Comparison of ENCODE assay signal across 11 mouse cellular contexts in genomic region chr4:131968873-131969272, GRCm38 (mm10). TPM values are rescaled to one million over a fixed set of nuclear protein-coding genes. Genes with fewer than 3 reads are reported as not detected.
A peak's percentile ranks its signal among the peaks of the same experiment; 100 is the strongest.
DNase-seq lines count a peak whose midpoint lies in the region; ATAC-seq and TF ChIP-seq lines count a peak whose summit lies in the region.
"Had no signal": no experiment of that assay in that cellular context is flagged by ENCODE, and none has a peak within 500 bp of the region (broad histone marks: within the 10 kb centered on the region; RNA-seq: fewer than 3 reads in every experiment).

No protein-coding gene starts in this region.

- no peak overlapping the region for H3K9ac ChIP-seq in liver, adult 2 months (ENCODE audit: low read depth, low read length)
- no peak overlapping the region for H3K9ac ChIP-seq in liver, embryonic 11.5 days (ENCODE audit: low read depth, low read length)
- no peak overlapping the region for H3K9ac ChIP-seq in lung, embryonic 16.5 days (ENCODE audit: low read length)
- H3K9ac ChIP-seq: embryonic facial prominence, embryonic 13.5 days; stomach, embryonic 15.5 days had no signal

- H3K9me3 ChIP-seq in liver, embryonic 11.5 days (ENCODE audit: control insufficient read depth, low read length): no peaks in the 10 kb centered on the region
- H3K9me3 ChIP-seq in lung, embryonic 16.5 days (ENCODE audit: control insufficient read depth, low read length): no peaks in the 10 kb centered on the region
- H3K9me3 ChIP-seq: embryonic facial prominence, embryonic 13.5 days; megakaryocyte, embryonic 14.5 days; stomach, embryonic 15.5 days had no signal

- H3K27me3 ChIP-seq in liver, adult 2 months (ENCODE audit: control insufficient read depth, insufficient read depth, low read length): no peaks in the 10 kb centered on the region
- no peaks in the 10 kb centered on the region for H3K27me3 ChIP-seq in liver, embryonic 11.5 days (replicated peaks; ENCODE audit: control insufficient read depth, insufficient read depth, low read length)
- no peaks in the 10 kb centered on the region for H3K27me3 ChIP-seq in lung, embryonic 16.5 days (ENCODE audit: control insufficient read depth, insufficient read depth, low read depth, low read length)
- H3K27me3 ChIP-seq: embryonic facial prominence, embryonic 13.5 days; megakaryocyte, embryonic 14.5 days; stomach, embryonic 15.5 days had no signal

- H3K36me3 ChIP-seq in liver, adult 2 months (ENCODE audit: control insufficient read depth, insufficient read depth, low read length): peaks cover 61% of the 10 kb centered on the region
- peaks cover 42% of the 10 kb centered on the region for H3K36me3 ChIP-seq in liver, embryonic 11.5 days (ENCODE audit: control insufficient read depth, insufficient read depth, low read length)
- H3K36me3 ChIP-seq in lung, embryonic 16.5 days (ENCODE audit: control insufficient read depth, insufficient read depth, low read length): peaks cover 17% of the 10 kb centered on the region

- WGBS in liver, adult 2 months: 93% methylated on average over 2 of the region's 2 CpGs
- 95% methylated on average over 2 of the region's 2 CpGs for WGBS in liver, embryonic 11.5 days
- WGBS in lung, embryonic 16.5 days: 82% methylated on average over 2 of the region's 2 CpGs

- TF ChIP-seq POLR2A in liver, adult 2 months (IDR thresholded peaks at IDR 0.05; ENCODE audit: extremely low read depth, insufficient read depth, low read length): no peak

- intact Hi-C loops in gastrocnemius, postnatal 36 days (cut with DNase I): loop anchor here (10.0 kb wide), 1 partner anchor 104 kb away; no protein-coding TSS in a partner anchor

- H3K4me3 ChIP-seq in liver, adult 2 months (ENCODE audit: insufficient read depth, low read depth, low read length): no peak overlapping the region
- H3K4me3 ChIP-seq in liver, embryonic 11.5 days (ENCODE audit: low read depth, low read length): no peak overlapping the region
- no peak overlapping the region for H3K4me3 ChIP-seq in lung, embryonic 16.5 days (ENCODE audit: low read length)
- H3K4me3 ChIP-seq: embryonic facial prominence, embryonic 13.5 days; megakaryocyte, embryonic 14.5 days; stomach, embryonic 15.5 days had no signal

- no peak overlapping the region for H3K27ac ChIP-seq in liver, adult 2 months (replicated peaks; ENCODE audit: insufficient read depth, low read depth, low read length)
- H3K27ac ChIP-seq in liver, embryonic 11.5 days (ENCODE audit: low read depth, low read length): no peak overlapping the region
- H3K27ac ChIP-seq in lung, embryonic 16.5 days (ENCODE audit: low read length): no peak overlapping the region
- H3K27ac ChIP-seq: embryonic facial prominence, embryonic 13.5 days; stomach, embryonic 15.5 days had no signal

- H3K79me2 ChIP-seq in liver, adult 2 months (ENCODE audit: control insufficient read depth, insufficient read depth, low read length): no peaks in the 10 kb centered on the region

- 0 out of 2 replicates have a peak, but pooled peaks have one; percentile 8 for TF ChIP-seq CTCF in liver, adult 2 months (IDR thresholded peaks at IDR 0.05; ENCODE audit: low read depth, low read length)

- no peak for ATAC-seq in liver, embryonic 11.5 days (replicated peaks; ENCODE audit: low FRiP score)
- peak; percentile 75 for ATAC-seq in lung, embryonic 16.5 days (ENCODE audit: low read depth)
- no peak for ATAC-seq in erythroblast, adult 5-6 weeks (replicated peaks; ENCODE audit: low FRiP score, poor library complexity, severe bottlenecking)

- H3K4me2 ChIP-seq in liver, embryonic 11.5 days: no peak overlapping the region
- H3K4me2 ChIP-seq in lung, embryonic 16.5 days (ENCODE audit: low read depth, low read length): no peak overlapping the region
- H3K4me2 ChIP-seq: embryonic facial prominence, embryonic 13.5 days; stomach, embryonic 15.5 days had no signal

- peak; percentile 9 for DNase-seq in gastrocnemius, adult 18-20 months (ENCODE audit: low spot score)
- no peak for DNase-seq in gastrocnemius, postnatal 36 days
- no peak for DNase-seq in liver, adult 2 months (ENCODE audit: extremely low read depth, low read depth, low spot score)
- no peak for DNase-seq in liver, embryonic 11.5 days (ENCODE audit: low spot score)
- DNase-seq in ZHBTc4 (ENCODE audit: low read depth, low spot score): peak; percentile 59
- DNase-seq in cerebellum, adult 11 months: no peak

- no peaks in the 10 kb centered on the region for H3K4me1 ChIP-seq in liver, adult 2 months (ENCODE audit: control insufficient read depth, insufficient read depth, low read length)
- H3K4me1 ChIP-seq in liver, embryonic 11.5 days (replicated peaks; ENCODE audit: control insufficient read depth, insufficient read depth, low read length): no peaks in the 10 kb centered on the region
- H3K4me1 ChIP-seq in lung, embryonic 16.5 days (replicated peaks; ENCODE audit: control insufficient read depth, insufficient read depth, low read length): no peaks in the 10 kb centered on the region
- H3K4me1 ChIP-seq: embryonic facial prominence, embryonic 13.5 days; megakaryocyte, embryonic 14.5 days; stomach, embryonic 15.5 days had no signal

RNA-seq across cellular contexts. Expression of gene Tmem200b, which starts 47.3 kb away (rescaled TPM):
- total RNA-seq in gastrocnemius, adult 18-20 months (2021): 1 to 10 TPM; 1.3 to 3.2 TPM
- 1 to 10 TPM; 1.5 to 2.2 TPM for total RNA-seq in gastrocnemius, postnatal 36 days (2021)
- total RNA-seq in liver, adult 2 months (2014; rRNA removed): 1.7 and 2.4 TPM in 2 replicates
- 5.7 and 9.0 TPM in 2 replicates for polyA plus RNA-seq in liver, adult 2 months (2012; rRNA removed)
- 0.78 and 1.2 TPM in 2 replicates for polyA plus RNA-seq in liver, embryonic 11.5 days (2014; fragmentation: Nextera tagmentation; extraction: Ambion mirVana)
- 0.25 and 0.43 TPM in 2 replicates for polyA plus RNA-seq in lung, embryonic 16.5 days (2015; fragmentation: Nextera tagmentation; extraction: Ambion mirVana)
- not detected in 2 replicates for total RNA-seq in erythroblast, adult 5-6 weeks (2015; ENCODE audit: low replicate concordance)
- 2.0 TPM in 1 of 2 replicates, not detected in the other for total RNA-seq in erythroblast, adult 5-6 weeks (2017; ENCODE audit: low replicate concordance)

Comparison
In these comparisons a context has a peak if more than half of its experiments do, and no peak if none do; other contexts are left out.
1. DNase-seq: peak in gastrocnemius, adult 18-20 months (single experiment) and ZHBTc4 (single experiment); none in gastrocnemius, postnatal 36 days (0 of 2), liver, adult 2 months (single experiment), liver, embryonic 11.5 days (single experiment) and cerebellum, adult 11 months (single experiment).